Mouse (Mus musculus): Measurements from ENCODE around the gene Gm8994.
"Not testable (repeated sequence)": the region's sequence is repeated elsewhere in the genome, so short reads cannot be mapped to it uniquely, and the experiment has no call there.

Gm8994 gene

GRCm38 (mm10) chr6:136327239-136327638 lies at the start of gene Gm8994:
Gm8994 (plus strand) TSS chr6:136327539.
- DNase-seq = not testable (repeated sequence)

- DNase-seq = no peak
These were observed 49.7 kb upstream of the Gm8994 start for GRCm38 (mm10) chr6:136277685-136278084.

- peak; percentile 71 for DNase-seq
These were observed 42.8 kb upstream of the Gm8994 start for GRCm38 (mm10) chr6:136284565-136284964.

- peak; percentile 68 for DNase-seq
These were observed 41.2 kb upstream of the Gm8994 start for GRCm38 (mm10) chr6:136286180-136286579.

DNA sequence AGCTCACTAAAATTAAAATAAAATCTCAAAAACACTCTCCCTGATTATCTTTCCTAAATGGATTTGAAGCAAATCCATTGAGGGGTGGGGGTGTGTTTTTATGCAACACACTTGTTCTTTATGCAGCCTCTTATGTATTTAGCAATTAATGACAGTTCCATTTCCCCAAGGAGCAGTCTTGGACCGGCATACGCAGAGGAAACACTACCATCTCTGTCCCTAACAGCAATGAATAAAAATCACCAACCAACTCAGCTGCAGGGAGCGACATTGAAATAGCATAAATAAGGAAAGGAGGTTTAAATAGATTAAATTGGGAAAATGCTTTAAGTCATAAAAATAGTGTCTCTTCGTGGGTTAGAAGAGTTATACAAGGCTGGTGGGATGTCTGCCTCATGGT lies 40.8 kb upstream of the Gm8994 start:
- DNase-seq = no peak

DNA sequence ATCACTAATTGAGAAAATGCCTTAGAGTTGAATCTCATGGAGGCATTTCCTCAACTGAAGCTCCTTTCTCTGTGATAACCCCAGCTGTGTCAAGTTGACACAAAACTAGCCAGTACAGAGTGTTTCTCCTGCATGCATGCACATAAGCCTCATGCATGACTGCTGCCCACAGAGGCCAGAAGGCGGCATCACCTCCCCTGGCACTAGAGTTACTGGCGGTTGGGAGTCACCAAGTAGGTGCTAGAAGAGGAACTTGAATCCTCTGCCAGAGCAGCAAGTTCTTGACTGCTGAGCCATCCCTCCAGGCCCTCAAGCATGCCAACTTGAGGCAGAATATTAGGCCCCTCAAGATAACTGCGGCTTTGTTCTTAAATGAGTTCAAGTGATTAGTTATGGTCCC lies 35.9 kb upstream of the Gm8994 start:
- DNase-seq = peak; percentile 71

GRCm38 (mm10) chr6:136291951-136292714 lies 35.2 kb upstream of the Gm8994 start:
- peak; percentile 61 for DNase-seq

DNA sequence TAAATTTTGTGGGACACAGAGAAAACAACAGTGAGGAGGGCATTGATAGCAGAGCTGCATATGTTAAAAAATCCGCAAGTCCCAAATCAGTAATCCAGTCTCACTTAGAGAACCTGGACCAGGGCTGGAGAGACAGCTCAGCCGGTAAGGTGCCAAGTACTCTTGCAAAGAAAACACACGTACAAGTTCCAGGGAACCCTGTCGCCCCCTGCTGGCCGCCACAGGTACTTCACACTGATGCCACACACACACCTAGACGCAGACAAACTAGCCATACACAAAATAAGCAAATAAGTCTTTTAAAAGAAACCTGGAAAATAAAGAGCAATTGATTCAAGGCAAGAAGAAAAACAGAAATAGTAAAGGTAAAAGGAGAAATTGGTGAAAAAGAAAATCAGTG lies 33.6 kb upstream of the Gm8994 start:
- DNase-seq = peak; percentile 72

GRCm38 (mm10) chr6:136295821-136296220 lies 31.5 kb upstream of the Gm8994 start:
- no peak for DNase-seq

DNA sequence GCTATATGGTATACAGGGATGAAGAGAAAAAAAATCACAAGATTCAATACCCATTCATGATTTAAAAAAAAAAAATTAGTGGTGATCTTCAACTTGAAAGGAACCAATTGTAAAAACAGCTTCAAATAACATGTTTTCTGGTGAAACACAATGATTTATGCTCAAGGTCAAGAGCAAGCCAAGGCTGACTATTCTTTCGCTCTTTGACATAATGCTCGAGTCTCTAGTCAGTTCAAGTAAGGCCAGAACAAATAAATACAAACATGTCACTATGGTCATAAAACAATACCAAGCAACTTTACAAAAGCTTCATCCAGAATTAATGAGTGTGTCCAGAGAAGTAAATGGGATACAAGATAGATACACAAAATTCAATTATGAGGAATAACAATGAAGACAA lies 31.1 kb upstream of the Gm8994 start:
- no peak for DNase-seq

- DNase-seq = no peak
These were observed 23.8 kb upstream of the Gm8994 start for GRCm38 (mm10) chr6:136303514-136303913.

- DNase-seq = peak; percentile 80
These were observed 22.9 kb upstream of the Gm8994 start for GRCm38 (mm10) chr6:136304369-136304988.

DNA sequence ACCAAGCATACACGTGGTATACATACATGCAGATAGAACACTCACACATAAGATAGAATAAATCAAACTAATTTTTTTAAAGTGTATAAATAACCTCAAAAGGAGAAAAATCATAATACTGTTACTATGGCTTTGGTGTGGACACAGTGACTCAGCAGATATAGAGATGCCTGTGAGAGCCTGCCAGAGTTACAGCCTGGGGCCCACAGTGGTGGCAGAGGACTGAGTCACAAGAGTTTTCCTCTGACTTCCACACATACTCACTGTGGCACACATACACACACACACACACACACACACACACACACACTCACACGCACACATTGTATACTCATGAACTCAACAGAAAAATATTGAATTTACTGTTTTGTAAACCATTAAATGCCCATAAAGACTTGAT lies 17.9 kb upstream of the Gm8994 start:
- DNase-seq = no peak

GRCm38 (mm10) chr6:136328416-136328815 lies 1.1 kb downstream of the Gm8994 start:
- DNase-seq = peak; percentile 68

DNA sequence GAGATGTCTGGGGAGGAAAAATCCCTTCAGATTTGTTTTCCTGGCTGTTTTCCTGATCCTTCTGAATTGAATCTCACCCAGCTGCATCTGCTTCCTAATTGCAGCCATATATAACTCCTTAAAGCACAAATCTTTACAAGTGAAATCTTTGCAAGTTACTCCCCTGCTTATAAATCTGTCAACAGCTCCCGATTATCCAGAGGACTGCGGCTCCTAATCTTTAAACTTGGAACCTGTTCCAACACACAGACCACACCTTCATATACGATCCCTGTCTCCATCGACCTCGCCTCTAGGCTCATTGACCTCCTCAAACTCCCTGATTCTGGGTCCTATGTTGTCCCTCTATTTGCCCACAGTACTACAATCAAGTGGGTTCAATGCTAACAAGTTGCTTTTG lies 13.3 kb downstream of the Gm8994 start:
- DNase-seq = peak; percentile 65

DNA sequence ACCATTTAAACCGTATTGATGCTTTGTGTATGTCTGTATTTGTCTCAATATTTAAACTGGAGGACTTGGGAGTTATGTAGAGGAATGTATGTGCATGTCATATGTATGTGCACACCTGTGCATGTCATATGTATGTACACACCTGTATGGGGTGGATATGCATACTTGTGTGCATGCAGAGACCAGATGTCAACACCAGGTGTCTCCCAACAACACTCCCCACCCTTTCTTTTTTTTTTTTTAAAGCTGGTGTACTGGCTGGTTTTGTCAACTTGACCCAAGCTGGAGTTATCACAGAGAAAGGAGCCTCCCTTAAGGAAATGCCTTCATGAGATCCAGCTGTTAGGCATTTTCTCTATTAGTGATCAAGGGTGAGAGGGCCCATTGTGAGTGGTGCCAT lies 13.8 kb downstream of the Gm8994 start:
- DNase-seq = peak; percentile 46

- DNase-seq = peak; percentile 16
These were observed 16.5 kb downstream of the Gm8994 start for GRCm38 (mm10) chr6:136343868-136344267.

DNA sequence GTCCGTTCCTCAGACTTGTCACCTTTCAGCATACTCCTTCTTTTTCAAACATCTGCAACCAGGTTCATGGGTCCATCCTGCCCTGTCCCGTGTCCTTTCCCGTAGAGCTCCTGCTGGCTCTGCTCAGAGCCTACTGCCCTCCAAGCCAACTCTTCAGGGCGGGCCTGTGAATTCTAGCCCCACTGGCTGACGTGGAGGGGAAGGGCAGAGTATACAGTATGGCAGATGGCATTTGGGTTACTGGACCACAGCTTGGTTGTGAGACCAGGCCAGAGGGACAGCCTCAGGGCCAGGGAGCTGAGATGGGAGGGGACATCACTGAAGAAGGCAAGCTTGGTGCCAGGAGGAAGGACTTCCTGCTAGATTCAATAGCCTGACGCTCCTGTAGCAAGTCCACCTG lies 17.7 kb downstream of the Gm8994 start:
- DNase-seq = peak; percentile 74

GRCm38 (mm10) chr6:136345641-136346040 lies 18.3 kb downstream of the Gm8994 start:
- DNase-seq = peak; percentile 62

DNA sequence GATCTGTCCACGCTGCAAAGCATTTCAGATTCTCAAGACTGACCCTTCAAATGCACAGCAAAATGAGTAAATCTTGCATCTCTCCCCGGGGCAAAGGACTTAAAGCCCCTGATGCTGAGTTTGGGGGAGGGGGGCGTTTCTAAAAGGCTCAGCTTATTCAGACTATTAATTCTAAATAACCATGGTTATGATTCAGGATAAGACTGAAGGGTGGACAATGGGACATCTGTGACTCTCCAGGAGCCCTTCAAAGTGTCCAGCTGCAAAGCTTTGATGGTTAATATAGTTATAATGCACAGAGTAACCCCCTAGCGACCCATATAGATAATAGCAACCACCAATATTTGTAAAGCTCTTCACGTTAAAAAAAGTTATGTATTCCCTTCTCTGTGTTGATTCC lies 19.7 kb downstream of the Gm8994 start:
- DNase-seq = no peak

GRCm38 (mm10) chr6:136347631-136348030 lies 20.3 kb downstream of the Gm8994 start:
- DNase-seq = peak; percentile 63

DNA sequence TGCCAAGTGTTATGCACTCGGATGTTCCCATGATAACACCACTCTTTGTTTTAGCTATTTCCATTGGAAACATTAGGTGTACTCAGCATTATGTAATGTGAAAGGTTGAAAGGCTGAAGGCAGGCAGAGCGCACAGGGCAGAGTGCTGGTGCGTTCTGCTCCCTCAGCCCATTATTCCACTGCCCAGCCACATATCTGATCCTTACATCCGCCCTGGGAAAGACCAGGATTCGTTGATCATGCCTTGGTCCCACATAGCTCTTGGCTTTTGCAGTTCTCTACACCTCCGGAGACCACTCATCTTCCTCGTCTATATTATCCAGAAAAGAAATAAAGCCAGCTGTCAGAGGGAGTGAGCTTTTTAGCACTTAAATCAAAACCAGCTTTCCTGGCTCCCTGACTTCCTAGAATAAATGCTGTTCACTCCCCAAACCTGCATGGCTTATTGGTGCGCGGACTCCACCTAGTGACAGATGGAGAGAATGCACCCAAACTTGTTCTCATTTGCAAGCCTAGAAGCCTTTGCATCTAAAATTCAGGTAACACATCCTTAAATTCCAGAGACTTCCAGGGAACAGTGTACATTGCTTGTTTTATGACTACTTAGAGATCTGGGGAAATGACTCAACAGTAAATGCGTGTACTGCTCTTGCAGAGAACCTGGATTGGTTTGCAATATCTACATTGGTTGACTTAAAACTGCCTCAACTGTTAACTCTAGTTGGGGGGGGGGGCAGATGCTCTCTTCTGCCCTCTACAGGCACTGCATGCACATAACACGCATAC lies 26.3 kb downstream of the Gm8994 start:
- peak; percentile 80 for DNase-seq

GRCm38 (mm10) chr6:136358471-136358870 lies 31.1 kb downstream of the Gm8994 start:
- no peak for DNase-seq

- no peak for DNase-seq
These were observed 36.0 kb downstream of the Gm8994 start for GRCm38 (mm10) chr6:136363313-136363712.

All from heart, adult 11 months (tissue).